Mouse (Mus musculus): Measurements from ENCODE around the gene Hipk4. TPM values are rescaled to one million over a fixed set of nuclear protein-coding genes. Genes with fewer than 3 reads are reported as not detected.
"Not testable (repeated sequence)": the region's sequence is repeated elsewhere in the genome, so short reads cannot be mapped to it uniquely, and the experiment has no call there.

The Hipk4 gene
- polyA plus RNA-seq, 1 experiment from 2014 or later: 0.52 TPM

GRCm38 (mm10) chr7:27486102-27486769 is 36.8 kb upstream of the Hipk4 start:
- WGBS: 6% methylated on average over 13 of the region's 13 CpGs
- H3K9me3 ChIP-seq: no peaks in the 10 kb centered on the region
- H3K4me2 ChIP-seq (replicated peaks): peak overlapping the region; percentile 59
- H3K36me3 ChIP-seq: no peaks in the 10 kb centered on the region
- peak overlapping the region; percentile 69 for H3K4me3 ChIP-seq (replicated peaks)
- peak overlapping the region; percentile 49; the same call in 1 of the 2 replicates for H3K9ac ChIP-seq (replicated peaks)
- ATAC-seq: peak; percentile 28
- peaks cover 30% of the 10 kb centered on the region for H3K4me1 ChIP-seq (replicated peaks)
- H3K27ac ChIP-seq: peak overlapping the region; percentile 86; the same call in 1 of the 2 replicates
- H3K27me3 ChIP-seq: peaks cover 23% of the 10 kb centered on the region; the same call in 1 of the 2 replicates

- Histone ChIP-seq H3K4me2 (replicated peaks) (peak within 1 kb of the TSS; percentile 59), H3K4me3 (replicated peaks) (peak within 1 kb of the TSS; percentile 69), H3K4me1 (replicated peaks) (peaks cover 22% of the 10 kb centered on the region; the same call in 1 of the 2 replicates), H3K27me3 (peaks cover 23% of the 10 kb centered on the region; the same call in 1 of the 2 replicates), H3K36me3 (no peaks in the 10 kb centered on the region), H3K9ac (replicated peaks) (peak within 1 kb of the TSS; percentile 76), H3K9me3 (no peaks in the 10 kb centered on the region), H3K27ac (peak within 1 kb of the TSS; percentile 86)
- under 1% methylated on average over 80 of the region's 80 CpGs for WGBS
- ATAC-seq: peak; percentile 98
These were observed 36.0 kb upstream of the Hipk4 start, which contains the start of gene Sertad1 for GRCm38 (mm10) chr7:27486770-27487697. Gene Sertad1 (plus strand): TSS chr7:27486910.

GRCm38 (mm10) chr7:27487740-27488268 is 35.3 kb upstream of the Hipk4 start:
- H3K27me3 ChIP-seq: peaks cover 23% of the 10 kb centered on the region; the same call in 1 of the 2 replicates
- peak overlapping the region; percentile 86 for H3K27ac ChIP-seq
- no peaks in the 10 kb centered on the region for H3K9me3 ChIP-seq
- peaks cover 22% of the 10 kb centered on the region; the same call in 1 of the 2 replicates for H3K4me1 ChIP-seq (replicated peaks)
- no peaks in the 10 kb centered on the region for H3K36me3 ChIP-seq
- H3K4me3 ChIP-seq (replicated peaks): peak overlapping the region; percentile 69
- H3K9ac ChIP-seq (replicated peaks): peak overlapping the region; percentile 76; the same call in 1 of the 2 replicates
- no peak for ATAC-seq
- peak overlapping the region; percentile 59 for H3K4me2 ChIP-seq (replicated peaks)
- WGBS: 2% methylated on average over 13 of the region's 13 CpGs

- WGBS: 87% methylated on average over 25 of the region's 25 CpGs
- ATAC-seq: no peak
- Histone ChIP-seq H3K9ac (replicated peaks) (0 out of 2 replicates have a peak overlapping the region, but pooled peaks have one; percentile 4), H3K27me3 (peaks cover 23% of the 10 kb centered on the region; the same call in 1 of the 2 replicates), H3K36me3 (no peaks in the 10 kb centered on the region), H3K4me1 (replicated peaks) (peaks cover 22% of the 10 kb centered on the region; the same call in 1 of the 2 replicates), H3K9me3 (no peaks in the 10 kb centered on the region), H3K4me3 (replicated peaks) (no peak overlapping the region), H3K4me2 (replicated peaks) (0 out of 2 replicates have a peak overlapping the region, but pooled peaks have one; percentile 1), H3K27ac (no peak overlapping the region)
These were observed 33.7 kb upstream of the Hipk4 start for GRCm38 (mm10) chr7:27489270-27489869.

GRCm38 (mm10) chr7:27490227-27490542 is 32.9 kb upstream of the Hipk4 start:
- ATAC-seq: no peak
- 49% methylated on average over 4 of the region's 4 CpGs for WGBS
- peak overlapping the region; percentile 44; the same call in 1 of the 2 replicates for H3K9ac ChIP-seq (replicated peaks)
- H3K4me2 ChIP-seq (replicated peaks): peak overlapping the region; percentile 54
- no peaks in the 10 kb centered on the region for H3K36me3 ChIP-seq
- H3K4me3 ChIP-seq (replicated peaks): peak overlapping the region; percentile 34
- H3K9me3 ChIP-seq: no peaks in the 10 kb centered on the region
- peaks cover 22% of the 10 kb centered on the region; the same call in 1 of the 2 replicates for H3K4me1 ChIP-seq (replicated peaks)
- H3K27ac ChIP-seq: peak overlapping the region; percentile 44; the same call in 1 of the 2 replicates
- H3K27me3 ChIP-seq: peaks cover 22% of the 10 kb centered on the region; the same call in 1 of the 2 replicates

GRCm38 (mm10) chr7:27490543-27491329 is 32.3 kb upstream of the Hipk4 start:
- Histone ChIP-seq H3K9ac (replicated peaks) (peak overlapping the region; percentile 44; the same call in 1 of the 2 replicates), H3K4me2 (replicated peaks) (peak overlapping the region; percentile 54), H3K4me3 (replicated peaks) (peak overlapping the region; percentile 34), H3K36me3 (no peaks in the 10 kb centered on the region), H3K4me1 (replicated peaks) (peaks cover 22% of the 10 kb centered on the region; the same call in 1 of the 2 replicates), H3K9me3 (no peaks in the 10 kb centered on the region), H3K27ac (peak overlapping the region; percentile 44; the same call in 1 of the 2 replicates), H3K27me3 (peaks cover 17% of the 10 kb centered on the region; the same call in 1 of the 2 replicates)
- ATAC-seq: peak; percentile 31
- WGBS: under 1% methylated on average over 32 of the region's 33 CpGs

- no peaks in the 10 kb centered on the region for H3K36me3 ChIP-seq
- H3K4me3 ChIP-seq (replicated peaks): no peak overlapping the region
- H3K4me2 ChIP-seq (replicated peaks): no peak overlapping the region
- WGBS: 79% methylated on average over 7 of the region's 7 CpGs
- H3K9ac ChIP-seq (replicated peaks): no peak overlapping the region
- H3K4me1 ChIP-seq (replicated peaks): peaks cover 18% of the 10 kb centered on the region; the same call in 1 of the 2 replicates
- peaks cover 16% of the 10 kb centered on the region; the same call in 1 of the 2 replicates for H3K27me3 ChIP-seq
- H3K27ac ChIP-seq: no peak overlapping the region
- ATAC-seq: no peak
- H3K9me3 ChIP-seq: no peaks in the 10 kb centered on the region
These were observed 31.2 kb upstream of the Hipk4 start for GRCm38 (mm10) chr7:27491856-27492255.

GRCm38 (mm10) chr7:27493022-27493421 is 30.0 kb upstream of the Hipk4 start:
- 84% methylated on average over 3 of the region's 3 CpGs for WGBS
- no peak for ATAC-seq
- H3K4me2 ChIP-seq (replicated peaks): no peak overlapping the region
- no peak overlapping the region for H3K27ac ChIP-seq
- peaks cover 16% of the 10 kb centered on the region; the same call in 1 of the 2 replicates for H3K27me3 ChIP-seq
- H3K4me1 ChIP-seq (replicated peaks): peaks cover 9% of the 10 kb centered on the region; the same call in 1 of the 2 replicates
- no peak overlapping the region for H3K4me3 ChIP-seq (replicated peaks)
- H3K9ac ChIP-seq (replicated peaks): no peak overlapping the region
- no peaks in the 10 kb centered on the region for H3K36me3 ChIP-seq
- no peaks in the 10 kb centered on the region for H3K9me3 ChIP-seq

- 88% methylated on average over 5 of the region's 5 CpGs for WGBS
- no peak for ATAC-seq
- H3K4me2 ChIP-seq (replicated peaks): no peak overlapping the region
These were observed 29.6 kb upstream of the Hipk4 start for GRCm38 (mm10) chr7:27493450-27493849.

GRCm38 (mm10) chr7:27494659-27495367 is 28.3 kb upstream of the Hipk4 start:
- not testable (repeated sequence) for H3K36me3 ChIP-seq; ATAC-seq; H3K27me3 ChIP-seq; H3K4me1 ChIP-seq (replicated peaks); H3K27ac ChIP-seq; H3K4me2 ChIP-seq (replicated peaks); H3K9me3 ChIP-seq; H3K4me3 ChIP-seq (replicated peaks); H3K9ac ChIP-seq (replicated peaks)
- 93% methylated on average over 9 of the region's 9 CpGs for WGBS

More at GRCm38 (mm10) chr7:27493450-27493849, 29.6 kb upstream of the Hipk4 start:
- H3K4me1 ChIP-seq (replicated peaks): peaks cover 7% of the 10 kb centered on the region; the same call in 1 of the 2 replicates
- no peaks in the 10 kb centered on the region for H3K9me3 ChIP-seq
- H3K27ac ChIP-seq: no peak overlapping the region
- no peak overlapping the region for H3K4me3 ChIP-seq (replicated peaks)
- no peak overlapping the region for H3K9ac ChIP-seq (replicated peaks)
- H3K36me3 ChIP-seq: no peaks in the 10 kb centered on the region
- H3K27me3 ChIP-seq: peaks cover 16% of the 10 kb centered on the region; the same call in 1 of the 2 replicates
